Mouse (Mus musculus) left cerebral cortex, postnatal 36 days (tissue): ENCODE results near the gene 2410015M20Rik. TPM values are rescaled to one million over a fixed set of nuclear protein-coding genes. Genes with fewer than 3 reads are reported as not detected.
A peak's percentile ranks its signal among the peaks of the same experiment; 100 is the strongest.

Source experiments
- DNase-seq, 2 experiments: peaks; one replicate each; pipeline ENCODE4 v3.0.0; 2021 to 2022; ENCODE audit warnings: low spot score in 2 of 2, mixed read lengths in 1 of 2
- intact Hi-C: fragments of 180-260 bp; cut with DNase I; formaldehyde crosslinking; loops from one replicate; pipeline ENCODE4 v1.15.1; 2025
- total RNA-seq, 2 experiments: library from RNA; stranded (reverse); gene quantifications; 2 replicates each; pipeline ENCODE4 v1.2.3; 2021

Gene 2410015M20Rik
- total RNA-seq, 2 experiments from 2014 or later = 120 to 139 TPM

DNA sequence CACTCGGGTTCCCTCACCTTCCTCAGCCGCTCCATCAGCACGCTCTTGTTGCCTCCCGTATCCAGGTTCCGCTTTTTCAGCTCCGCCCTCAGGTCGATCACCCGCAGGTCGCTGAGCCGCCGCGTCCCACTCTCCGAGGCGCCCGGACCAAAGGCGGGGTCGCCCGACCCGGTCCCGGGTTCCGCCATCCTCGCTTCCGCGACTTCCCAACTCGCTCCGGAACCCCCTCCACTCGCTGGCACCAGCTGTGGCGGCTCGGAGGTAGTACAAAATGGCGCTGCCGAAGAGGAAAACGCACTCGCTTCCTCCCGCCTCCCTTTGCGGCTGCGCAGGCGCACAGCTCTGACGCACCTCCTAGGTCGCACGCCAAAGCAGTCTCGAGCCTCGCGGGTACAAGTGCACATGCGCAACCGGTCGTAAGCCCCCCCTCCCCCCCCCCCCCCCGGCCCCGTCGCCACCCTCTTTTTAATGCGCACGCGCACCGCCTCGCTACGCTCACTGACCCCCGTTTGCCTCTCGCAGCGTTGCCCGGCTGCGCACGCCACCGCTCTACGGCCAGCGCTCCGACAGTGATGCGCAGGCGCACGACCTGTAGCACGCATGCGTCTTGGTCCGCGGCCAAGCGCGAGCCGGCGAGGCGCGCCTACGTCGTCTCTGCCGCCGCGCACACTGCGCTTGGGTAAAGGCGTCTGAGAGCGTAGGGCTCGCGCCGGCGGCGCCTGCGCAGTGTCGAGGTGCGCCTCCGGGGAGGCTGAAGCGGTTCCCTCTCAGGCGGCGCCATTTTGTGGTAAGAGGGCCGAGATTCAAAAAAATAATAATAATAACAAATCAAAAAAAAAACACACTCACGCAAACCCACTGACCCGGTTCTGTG is 25.1 kb downstream of the 2410015M20Rik start, which contains the start of the genes Safb2 and Safb:
Safb2 (minus strand) TSS at position 329 of the 874 bp plus-strand sequence.
Safb (plus strand) TSS at position 569 of the 874 bp plus-strand sequence.
- intact Hi-C loops = loop anchor here (2.0 kb wide), 1 partner anchor 88 kb away; the partner anchor contains the start of gene Ranbp3
- peak; percentile 100 for DNase-seq

DNA sequence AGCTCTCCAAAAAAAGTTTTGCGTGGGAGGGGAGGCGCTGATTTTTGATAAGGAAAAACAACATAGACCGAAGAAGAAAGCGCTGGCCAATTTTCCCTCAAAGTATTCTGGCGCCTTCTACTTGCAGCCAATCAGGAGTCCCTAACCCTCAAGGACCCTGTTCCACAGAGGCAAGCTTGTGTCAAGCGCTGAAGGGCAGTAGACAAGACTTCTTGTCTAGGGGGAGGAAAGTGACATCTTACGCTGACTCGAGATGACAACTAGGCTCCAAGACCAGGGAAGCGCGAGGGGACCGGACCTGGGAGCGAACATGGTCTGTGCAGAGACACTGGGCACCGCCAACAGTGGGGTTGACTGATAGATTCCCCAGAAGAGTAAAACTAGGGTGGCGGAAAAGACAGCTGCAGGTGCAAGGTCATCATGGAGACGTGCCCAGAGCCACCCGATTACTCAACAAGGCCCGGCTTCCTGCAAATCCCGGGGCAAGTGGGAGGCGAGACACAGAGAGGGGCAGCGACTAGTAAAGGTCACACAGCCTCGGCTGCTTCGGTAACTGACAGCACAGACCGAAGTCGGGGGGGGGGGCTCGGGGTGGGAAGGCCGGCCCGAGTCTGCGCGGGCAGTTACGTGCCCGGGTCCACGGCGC is 25.8 kb downstream of the 2410015M20Rik start:
- DNase-seq = peak; percentile 24 to 29
- intact Hi-C loops = loop anchor here (2.0 kb wide), 1 partner anchor 89 kb away; the partner anchor contains the start of gene Ranbp3

DNA sequence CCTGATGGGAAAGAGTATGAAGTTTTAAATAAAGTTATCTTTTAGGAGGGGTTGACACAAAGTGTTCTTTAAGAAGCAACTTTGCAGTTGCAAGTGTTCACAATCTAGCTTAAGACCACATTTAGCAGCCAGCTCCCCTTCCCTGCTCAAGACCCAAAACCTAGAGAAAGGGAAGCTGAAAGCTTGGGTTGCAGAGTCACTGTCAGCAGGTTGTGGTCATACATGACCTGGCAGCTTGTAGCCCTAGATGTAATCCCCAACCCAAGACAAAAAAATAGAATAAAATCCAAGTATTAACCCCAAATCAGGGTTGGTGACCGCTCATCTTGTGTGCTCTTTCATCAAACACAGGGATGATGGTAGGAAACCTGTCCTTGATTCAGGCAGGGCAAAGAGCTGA is 26.5 kb downstream of the 2410015M20Rik start:
- intact Hi-C loops = no loop called here
- no peak for DNase-seq

DNA sequence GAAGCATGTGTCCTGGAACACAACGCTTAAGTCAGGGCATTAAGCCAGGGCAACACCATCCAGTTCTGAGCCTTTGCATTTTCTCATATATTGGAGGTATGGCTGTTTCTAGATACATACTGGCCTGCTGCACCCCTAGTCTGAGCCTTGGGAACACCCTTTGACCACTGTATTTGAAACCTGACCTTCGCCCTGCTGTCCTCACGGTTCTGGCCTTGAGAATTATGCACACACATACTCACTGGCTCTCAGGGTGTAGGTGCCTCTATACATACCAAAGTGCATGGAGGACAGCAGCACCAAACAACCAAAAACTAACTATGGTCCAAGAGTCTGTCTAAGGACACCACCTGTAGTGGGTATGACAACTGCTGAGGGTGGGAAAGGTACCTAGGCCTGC is 36.6 kb downstream of the 2410015M20Rik start:
- intact Hi-C loops = no loop called here
- DNase-seq = no peak

DNA sequence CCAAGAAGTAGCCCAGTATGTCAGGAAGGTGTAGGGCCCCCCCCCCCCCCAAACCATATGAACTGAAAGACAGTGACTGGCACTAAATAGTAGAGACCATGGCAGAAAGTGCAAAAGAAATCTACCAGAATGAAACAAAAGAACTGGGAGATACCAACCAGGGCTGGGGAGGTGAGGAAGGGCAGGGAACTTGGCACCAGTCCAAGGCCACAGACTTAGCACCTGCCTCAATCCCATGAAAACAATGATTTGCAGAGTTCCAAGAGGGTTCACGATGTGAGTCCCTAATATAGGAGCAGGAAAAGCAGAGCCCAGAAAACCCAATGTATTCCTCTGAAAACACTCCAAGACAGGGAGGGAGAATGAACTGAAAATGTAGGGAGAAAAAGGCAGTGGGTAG is 37.4 kb downstream of the 2410015M20Rik start:
- DNase-seq = no peak
- intact Hi-C loops = no loop called here

DNA sequence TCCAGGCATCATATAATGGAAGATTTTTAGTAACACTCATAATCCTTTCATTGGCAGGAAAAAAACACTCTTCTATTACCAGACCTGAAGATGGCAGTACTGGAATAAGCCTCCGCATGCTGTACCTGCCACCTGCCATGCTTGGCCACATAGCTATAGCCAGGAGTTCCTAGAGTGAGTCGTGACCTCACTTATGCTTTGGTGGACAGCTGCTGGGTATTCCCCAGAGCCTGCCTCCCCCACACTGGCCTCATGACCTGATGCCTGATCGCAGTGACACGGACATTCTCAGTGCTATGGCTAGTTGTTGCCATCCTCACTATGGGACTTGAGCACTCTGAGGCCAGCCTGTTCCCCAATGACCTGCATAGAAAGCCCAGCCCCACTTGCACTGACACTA is 39.3 kb downstream of the 2410015M20Rik start:
- DNase-seq = no peak
- intact Hi-C loops = no loop called here

DNA sequence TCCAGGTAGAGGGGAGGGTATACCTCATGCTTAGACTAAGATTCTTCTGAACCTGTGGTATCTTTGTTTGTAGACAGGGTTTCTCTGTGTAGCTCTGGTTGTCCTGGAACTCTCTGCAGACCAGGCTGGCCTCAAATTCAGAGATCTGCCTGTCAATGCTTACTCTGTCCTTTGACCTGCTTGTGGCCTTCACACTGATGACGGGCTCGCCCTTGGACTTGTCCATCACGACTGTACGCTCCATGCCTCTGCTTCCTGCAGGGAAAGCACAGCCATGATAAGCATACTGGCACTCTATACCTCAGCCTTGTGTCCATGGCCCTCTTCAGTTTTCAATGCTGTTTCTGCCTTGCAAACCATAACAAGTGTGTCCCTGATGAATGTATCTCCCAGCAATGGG is 42.2 kb downstream of the 2410015M20Rik start:
- intact Hi-C loops = no loop called here
- no peak for DNase-seq

DNA sequence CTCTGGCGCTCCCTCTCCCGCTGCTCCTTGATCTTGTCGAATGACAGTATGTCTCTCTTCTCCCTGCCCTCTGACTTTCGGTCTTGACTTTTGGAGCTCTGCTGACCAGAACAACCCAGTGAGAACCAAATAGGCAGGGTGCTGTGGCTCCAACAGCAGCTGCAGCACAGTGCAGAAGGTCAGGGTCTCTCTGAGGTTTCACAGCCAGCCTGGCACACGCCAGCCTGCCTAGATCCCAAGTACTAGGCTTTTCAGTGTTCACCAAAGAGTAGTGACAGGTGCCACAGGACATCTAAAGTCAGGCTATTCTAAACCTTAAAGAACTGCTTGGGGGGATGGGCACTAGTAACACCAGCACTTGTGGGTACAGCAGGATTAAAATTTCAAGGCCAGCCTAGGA is 42.7 kb downstream of the 2410015M20Rik start:
- intact Hi-C loops = no loop called here
- no peak for DNase-seq

DNA sequence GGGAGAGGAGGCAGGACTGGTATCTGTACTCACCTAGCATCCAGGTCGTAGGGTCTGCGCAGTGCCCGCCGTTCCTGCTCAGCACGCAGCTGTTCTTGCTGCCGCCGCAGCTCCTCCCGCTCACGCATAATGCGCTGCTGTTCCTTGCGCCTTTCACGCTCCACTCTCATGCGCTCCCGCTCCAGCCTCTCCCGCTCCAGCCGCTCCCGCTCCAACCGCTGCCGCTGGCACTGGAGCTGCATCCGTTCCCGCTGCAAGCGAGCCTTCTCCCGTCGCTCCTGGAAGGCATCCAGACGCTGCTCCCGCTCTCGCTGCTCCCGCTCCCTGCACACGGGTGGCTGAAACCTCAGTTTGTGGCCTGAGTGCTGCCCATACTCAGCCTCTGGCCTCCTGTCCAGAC is 43.3 kb downstream of the 2410015M20Rik start:
- intact Hi-C loops = no loop called here
- no peak for DNase-seq

DNA sequence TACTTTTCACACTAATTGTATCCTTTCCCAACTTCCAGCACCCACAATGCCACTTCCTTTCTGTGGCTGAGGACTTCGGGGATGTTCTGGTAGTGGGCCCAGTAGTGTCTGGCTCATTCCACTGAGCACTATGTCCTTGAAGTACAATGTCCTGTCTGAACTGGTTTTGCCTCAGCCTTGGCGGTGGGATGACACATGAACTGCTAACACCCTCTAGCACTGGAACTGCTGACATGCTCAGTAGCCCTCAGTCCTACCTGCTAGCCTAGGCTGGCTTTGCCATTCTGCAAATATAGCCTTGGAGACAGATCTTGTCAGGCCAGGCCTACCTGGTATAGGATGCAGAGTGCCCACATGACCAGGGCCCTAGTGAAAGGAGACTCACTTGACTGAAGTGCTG is 47.7 kb downstream of the 2410015M20Rik start:
- intact Hi-C loops = no loop called here
- DNase-seq = no peak

DNA sequence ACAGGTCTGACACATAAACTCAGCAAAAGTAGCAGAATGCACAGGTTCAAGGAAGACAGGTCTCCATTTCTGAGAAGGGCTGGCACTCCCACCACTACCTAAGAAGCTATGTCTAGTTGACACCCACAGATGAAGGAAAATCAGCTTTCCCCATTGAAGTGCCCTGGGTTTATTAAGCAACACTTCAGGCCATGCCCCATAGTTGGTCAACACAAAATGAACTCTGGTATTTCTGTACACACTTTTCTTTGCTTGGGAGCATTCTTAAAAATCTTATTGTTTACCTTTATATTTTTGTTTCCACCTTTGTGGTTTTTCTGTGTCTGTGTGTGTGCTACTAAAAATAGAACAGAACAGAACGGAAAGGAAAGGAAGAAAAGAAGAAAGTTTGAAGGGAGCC is 49.4 kb downstream of the 2410015M20Rik start:
- no peak for DNase-seq

DNA sequence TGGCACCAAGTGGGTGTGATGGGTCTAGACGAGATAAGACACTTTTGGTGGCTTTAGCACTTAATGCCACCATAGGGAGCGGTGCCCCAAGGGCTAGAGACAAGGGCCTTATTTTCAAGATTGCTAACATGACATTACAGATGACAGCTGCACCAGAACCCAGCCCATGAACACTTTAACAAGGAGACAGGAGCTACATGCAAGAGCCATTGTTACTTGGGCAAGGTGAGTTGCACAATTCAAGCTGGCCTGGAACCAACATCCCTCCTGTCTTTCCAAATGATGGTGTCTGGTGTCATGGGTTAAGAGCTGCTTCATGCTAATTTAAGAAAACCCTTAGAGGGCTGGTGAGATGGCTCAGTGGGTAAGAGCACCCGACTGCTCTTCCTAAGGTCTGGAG is 50.2 kb downstream of the 2410015M20Rik start:
- intact Hi-C loops = loop anchor here (2.0 to 5.0 kb wide), 3 partner anchors 132 to 203 kb away; no protein-coding TSS in a partner anchor

More for the DNA sequence above, 49.4 kb downstream of the 2410015M20Rik start:
- intact Hi-C loops = no loop called here

DNA sequence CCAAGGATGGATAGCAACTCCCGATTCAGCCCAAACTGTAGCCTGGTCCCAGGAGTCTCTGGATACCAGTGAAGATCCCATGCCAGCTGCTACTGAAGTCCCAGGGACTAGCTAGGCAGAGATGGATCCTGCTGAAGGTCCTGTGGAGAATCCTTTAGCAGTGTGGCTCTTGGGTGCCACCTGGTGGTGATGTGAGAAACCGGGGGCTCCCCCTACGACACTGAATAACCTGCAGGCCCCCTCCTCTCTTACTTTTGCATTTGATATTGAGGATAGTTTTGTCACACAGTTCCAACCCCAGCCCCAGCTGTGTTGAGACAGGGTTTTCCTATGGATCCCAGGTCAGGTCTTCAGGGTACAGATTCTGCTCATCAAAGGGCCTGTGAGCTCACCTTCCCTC is 51.1 kb downstream of the 2410015M20Rik start:
- intact Hi-C loops = loop anchor here (2.0 to 5.0 kb wide), 3 partner anchors 131 to 202 kb away; no protein-coding TSS in a partner anchor
- DNase-seq = peak; percentile 59

More for the DNA sequence above, 50.2 kb downstream of the 2410015M20Rik start:
- DNase-seq = no peak

Other genes starting within 250 kb of the 2410015M20Rik start
- 100 to 1,000 TPM; 576 to 675 TPM for gene Ptprs, start 133.3 kb downstream of the 2410015M20Rik start, total RNA-seq
- gene Znrf4, start 97.3 kb downstream of the 2410015M20Rik start, total RNA-seq = not detected
- gene Gm20219, start 55.4 kb downstream of the 2410015M20Rik start, total RNA-seq = 1 to 10 TPM; 1.3 to 3.5 TPM
- 100 to 1,000 TPM in 1 of 2 experiments, 10 to 100 TPM in 1; 73.4 to 145 TPM for gene Safb2, start 25.2 kb downstream of the 2410015M20Rik start, total RNA-seq
- 100 to 1,000 TPM; 126 to 182 TPM for gene Safb, start 24.9 kb downstream of the 2410015M20Rik start, total RNA-seq
- gene Rpl36, start 3.6 kb upstream of the 2410015M20Rik start, total RNA-seq = 100 to 1,000 TPM; 343 to 401 TPM
- gene Lonp1, start 17.1 kb upstream of the 2410015M20Rik start, total RNA-seq = 10 to 100 TPM; 62.7 to 64.1 TPM
- under 1 TPM; 0.57 to 0.91 TPM for gene Catsperd, start 18.4 kb upstream of the 2410015M20Rik start, total RNA-seq
- 10 to 100 TPM; 96.3 to 99.5 TPM for gene Ranbp3, start 63.5 kb upstream of the 2410015M20Rik start, total RNA-seq
- gene Ndufa11, start 108.0 kb upstream of the 2410015M20Rik start, total RNA-seq = 100 to 1,000 TPM; 190 to 237 TPM
- 10 to 100 TPM; 13.7 to 14.9 TPM for gene Vmac, start 108.3 kb upstream of the 2410015M20Rik start, total RNA-seq
- gene Nrtn, start 147.8 kb upstream of the 2410015M20Rik start, total RNA-seq = 1 to 10 TPM; 5.9 to 7.3 TPM
- gene Dus3l, start 155.0 kb upstream of the 2410015M20Rik start, total RNA-seq = 10 to 100 TPM; 57.6 to 75.6 TPM
- gene Prr22, start 160.5 kb upstream of the 2410015M20Rik start, total RNA-seq = 1 to 10 TPM; 1.2 to 1.3 TPM
- 1 to 10 TPM; 2.7 to 2.9 TPM for gene Rfx2, start 221.2 kb upstream of the 2410015M20Rik start, total RNA-seq